Mouse (Mus musculus) heart, postnatal 0 days (tissue): ENCODE measurements around the gene Mier1. TPM values are rescaled to one million over a fixed set of nuclear protein-coding genes. Genes with fewer than 3 reads are reported as not detected.

Experiments used
- ATAC-seq: fragments of 200-750 bp; cut with Nextera tagmentation; 2 replicates; pipeline ENCODE4 v1.8.0; 2017; ENCODE audit warnings: low read depth, moderate number of reproducible peaks, moderate library complexity; ENCODE audit not compliant: insufficient read depth
- DNase-seq: peaks from one replicate; pipeline ENCODE4 v3.0.0-alpha.2; 2016; ENCODE audit warnings: low spot score
- H3K27ac ChIP-seq: fragments of 300-500 bp; sonication (generic); 2 replicates; pipeline ENCODE4 v1.5.1; 2014; ENCODE audit warnings: low read depth, mild to moderate bottlenecking
- H3K27me3 ChIP-seq: fragments of 300-500 bp; sonication (generic); 2 replicates; pipeline ENCODE4 v1.6.1; 2014; ENCODE audit warnings: low read length, mixed read lengths; ENCODE audit not compliant: control insufficient read depth, insufficient read depth
- H3K36me3 ChIP-seq: fragments of 300-500 bp; sonication (generic); replicated peaks from 2 replicates; pipeline ENCODE4 v1.6.1; 2014; ENCODE audit warnings: low read length, mixed read lengths; ENCODE audit not compliant: control insufficient read depth, insufficient read depth
- H3K4me1 ChIP-seq: fragments of 300-500 bp; sonication (generic); 2 replicates; pipeline ENCODE4 v1.6.1; 2014; ENCODE audit warnings: antibody characterized with exemption; ENCODE audit not compliant: control insufficient read depth, insufficient read depth
- H3K4me2 ChIP-seq: fragments of 300-500 bp; sonication (generic); 2 replicates; pipeline ENCODE4 v1.6.1; 2014; ENCODE audit warnings: low read depth, mild to moderate bottlenecking, low read length, moderate library complexity
- H3K4me3 ChIP-seq: fragments of 300-500 bp; sonication (generic); 2 replicates; pipeline ENCODE4 v1.5.1; 2014; ENCODE audit warnings: low read depth, low read length
- H3K9ac ChIP-seq: fragments of 300-500 bp; sonication (generic); replicated peaks from 2 replicates; pipeline ENCODE4 v1.6.1; 2014; ENCODE audit warnings: low read depth, low read length, mixed read lengths
- H3K9me3 ChIP-seq: fragments of 300-500 bp; sonication (generic); replicated peaks from 2 replicates; pipeline ENCODE4 v1.6.1; 2016; ENCODE audit warnings: low read length; ENCODE audit not compliant: control insufficient read depth
- CTCF ChIP-seq: IDR thresholded peaks from 2 replicates; pipeline ENCODE4 v1.5.1; 2016; ENCODE audit warnings: antibody characterized with exemption, control low read depth, low read depth
- EP300 ChIP-seq: IDR thresholded peaks from 2 replicates; pipeline ENCODE4 v1.6.1; 2016; ENCODE audit warnings: antibody characterized with exemption, low read depth
- WGBS: fragments of 180-500 bp; shearing (Covaris S2); extraction: QIAGEN DNeasy Blood & Tissue Kit; methylation state at CpG from one replicate; pipeline ENCODE4 v1.1.7; 2014; 5-methylcytosine and 5-hydroxymethylcytosine counted together
- polyA plus RNA-seq: library from polyadenylated mRNA; unstranded; fragments of >200 nt; fragmentation: Nextera tagmentation; extraction: Ambion mirVana; gene quantifications from 2 replicates; pipeline ENCODE4 v1.2.1, GENCODE M21; 2015
- total RNA-seq: library from RNA; depleted of rRNA; stranded (reverse); fragments of >200 nt; gene quantifications from 2 replicates; pipeline ENCODE4 v1.2.3, GENCODE M21; 2014; ENCODE audit warnings: low replicate concordance; rRNA removed

Mier1 gene
- total RNA-seq (16.3 and 43.4 TPM in 2 replicates), polyA plus RNA-seq (27.6 and 29.1 TPM in 2 replicates)

GRCm38 (mm10) chr4:103114184-103115111 is at the start of gene Mier1, which contains the start of gene Wdr78:
TSS of gene Mier1 (plus strand) at chr4:103114390.
TSS of gene Wdr78 (minus strand) at chr4:103114555.
- TF ChIP-seq EP300 (no peak), CTCF (no peak)
- peak within 1 kb of the TSS; percentile 75 for H3K9ac ChIP-seq
- ATAC-seq, result peak; percentile 99
- H3K4me1 ChIP-seq, result peaks cover 16% of the 10 kb centered on the region
- peak; percentile 99 for DNase-seq
- no peaks in the 10 kb centered on the region for H3K27me3 ChIP-seq
- peak within 1 kb of the TSS; percentile 98 for H3K27ac ChIP-seq
- no peaks in the 10 kb centered on the region for H3K9me3 ChIP-seq
- under 1% methylated on average over 54 of the region's 90 CpGs for WGBS
- H3K4me2 ChIP-seq, result peak within 1 kb of the TSS; percentile 87
- H3K36me3 ChIP-seq, result peaks cover 5% of the 10 kb centered on the region; the same call in 1 of the 2 replicates
- peak within 1 kb of the TSS; percentile 71 for H3K4me3 ChIP-seq

GRCm38 (mm10) chr4:103064421-103064820 is 49.8 kb upstream of the Mier1 start:
- H3K9me3 ChIP-seq, result no peaks in the 10 kb centered on the region
- no peaks in the 10 kb centered on the region for H3K36me3 ChIP-seq
- no peak overlapping the region for H3K4me2 ChIP-seq
- no peak overlapping the region for H3K27ac ChIP-seq
- H3K27me3 ChIP-seq, result no peaks in the 10 kb centered on the region
- H3K4me1 ChIP-seq, result no peaks in the 10 kb centered on the region
- DNase-seq, result no peak
- 61% methylated on average over 2 of the region's 2 CpGs for WGBS
- H3K9ac ChIP-seq, result no peak overlapping the region
- no peak overlapping the region for H3K4me3 ChIP-seq
- TF ChIP-seq EP300, result no peak
- ATAC-seq, result no peak

- no peak overlapping the region for H3K4me2 ChIP-seq
- TF ChIP-seq CTCF, result no peak
- no peak for TF ChIP-seq EP300
- H3K27me3 ChIP-seq, result no peaks in the 10 kb centered on the region
- no peak overlapping the region for H3K4me3 ChIP-seq
- no peak overlapping the region for H3K27ac ChIP-seq
- no peaks in the 10 kb centered on the region for H3K36me3 ChIP-seq
- 61% methylated on average over 5 of the region's 5 CpGs for WGBS
- H3K9ac ChIP-seq, result no peak overlapping the region
- H3K4me1 ChIP-seq, result no peaks in the 10 kb centered on the region
- no peak for DNase-seq
- H3K9me3 ChIP-seq, result no peaks in the 10 kb centered on the region
- no peak for ATAC-seq
Measured at GRCm38 (mm10) chr4:103064976-103065375, 49.2 kb upstream of the Mier1 start.

- Histone ChIP-seq H3K36me3 (no peaks in the 10 kb centered on the region), H3K4me1 (no peaks in the 10 kb centered on the region), H3K27ac (no peak overlapping the region), H3K9ac (no peak overlapping the region), H3K27me3 (no peaks in the 10 kb centered on the region), H3K4me2 (no peak overlapping the region), H3K4me3 (no peak overlapping the region), H3K9me3 (no peaks in the 10 kb centered on the region)
- ATAC-seq (no peak), DNase-seq (no peak)
- TF ChIP-seq EP300 (no peak), CTCF (no peak)
- WGBS, result 79% methylated on average over 6 of the region's 6 CpGs
Measured at GRCm38 (mm10) chr4:103067906-103068655, 46.1 kb upstream of the Mier1 start.

- Histone ChIP-seq H3K27ac (no peak overlapping the region; the same call in 1 of the 2 replicates), H3K4me2 (no peak overlapping the region), H3K9ac (no peak overlapping the region), H3K4me3 (no peak overlapping the region), H3K36me3 (no peaks in the 10 kb centered on the region), H3K27me3 (no peaks in the 10 kb centered on the region), H3K9me3 (no peaks in the 10 kb centered on the region), H3K4me1 (no peaks in the 10 kb centered on the region)
- WGBS, result 67% methylated on average over 3 of the region's 3 CpGs
- ATAC-seq (no peak), DNase-seq (no peak)
- TF ChIP-seq CTCF, result no peak
- TF ChIP-seq EP300, result no peak
Measured at GRCm38 (mm10) chr4:103070631-103071030, 43.6 kb upstream of the Mier1 start.
